Mouse (Mus musculus): ENCODE data around the gene Cdh11. TPM values are rescaled to one million over a fixed set of nuclear protein-coding genes. Genes with fewer than 3 reads are reported as not detected.

The Cdh11 gene
- total and polyA plus RNA-seq, 3 experiments, result 0.07 TPM; not detected in 2

DNA sequence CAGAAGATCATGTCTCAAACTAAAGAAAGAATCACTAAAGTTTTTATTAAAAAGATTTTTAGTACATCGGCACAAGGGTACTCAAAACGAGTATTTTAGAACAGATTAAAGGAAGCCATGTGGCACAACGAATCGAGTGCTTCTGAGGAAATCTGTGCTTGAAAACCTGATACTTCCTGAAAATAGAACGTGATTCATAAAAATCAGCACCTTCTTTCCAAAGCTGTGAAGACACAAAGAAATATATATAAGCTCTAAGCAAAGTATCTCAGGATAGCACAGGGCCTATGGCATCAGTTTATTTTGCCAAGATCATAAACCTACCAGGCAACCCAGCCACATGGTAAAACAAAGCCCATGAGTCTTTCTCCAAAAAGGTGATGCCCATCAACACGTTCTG lies 191.5 kb downstream of the Cdh11 start:
- Histone ChIP-seq H3K27ac (ENCODE audit: control insufficient read depth, low read depth, low read length) (no peak overlapping the region), H3K36me3 (ENCODE audit: control insufficient read depth in 1 of 2, insufficient read depth in 2 of 2, low read length in 2 of 2) (no peaks in the 10 kb centered on the region), H3K9ac (ENCODE audit: control insufficient read depth, low read depth, low read length, poor library complexity, severe bottlenecking) (no peak overlapping the region), H3K79me2 (ENCODE audit: control insufficient read depth, insufficient read depth, low read length, poor library complexity) (no peaks in the 10 kb centered on the region), H3K9me3 (replicated peaks; ENCODE audit: insufficient read depth, low read length) (no peaks in the 10 kb centered on the region), H3K27me3 (ENCODE audit: control insufficient read depth in 1 of 2, insufficient read depth in 2 of 2, low read length in 2 of 2) (no peaks in the 10 kb centered on the region), H3K4me1 (ENCODE audit: control insufficient read depth in 1 of 2, insufficient read depth in 2 of 2, low read length in 2 of 2) (no peaks in the 10 kb centered on the region), H3K4me3 (ENCODE audit: control insufficient read depth in 1 of 2, insufficient read depth in 1 of 2, low read depth in 2 of 2, low read length in 2 of 2) (no peak overlapping the region)
- TF ChIP-seq ELF1 (IDR thresholded peaks at IDR 0.05; ENCODE audit: low read depth, low read length) (no peak), USF2 (IDR thresholded peaks at IDR 0.05; ENCODE audit: borderline replicate concordance in 1 of 2, insufficient read depth in 1 of 2, low read depth in 1 of 2, low read length in 2 of 2) (no peak)
- no peak for DNase-seq (ENCODE audit: low read depth, low spot score)
